Mouse (Mus musculus) limb, embryonic 12.5 days (tissue): ENCODE results near the gene Efcab2. TPM values are rescaled to one million over a fixed set of nuclear protein-coding genes. Genes with fewer than 3 reads are reported as not detected.
"Not testable (repeated sequence)": the region's sequence is repeated elsewhere in the genome, so short reads cannot be mapped to it uniquely, and the experiment has no call there.

ENCODE experiments used
- ATAC-seq: fragments of 200-750 bp; cut with Nextera tagmentation; 2 replicates; pipeline ENCODE4 v1.8.0; 2017; ENCODE audit warnings: low read depth, moderate TSS enrichment; ENCODE audit not compliant: insufficient number of reproducible peaks, insufficient read depth, low FRiP score, low TSS enrichment
- H3K27ac ChIP-seq: fragments of 300-500 bp; sonication (generic); 2 replicates; pipeline ENCODE4 v1.5.1; 2016; ENCODE audit warnings: mild to moderate bottlenecking, moderate library complexity
- H3K27me3 ChIP-seq: fragments of 300-500 bp; sonication (generic); 2 replicates; pipeline ENCODE4 v1.6.1; 2016; ENCODE audit warnings: mild to moderate bottlenecking, moderate library complexity
- H3K36me3 ChIP-seq: fragments of 300-500 bp; sonication (generic); 2 replicates; pipeline ENCODE4 v1.6.1; 2016; ENCODE audit warnings: mild to moderate bottlenecking, moderate library complexity
- H3K4me1 ChIP-seq: fragments of 300-500 bp; sonication (generic); replicated peaks from 2 replicates; pipeline ENCODE4 v1.6.1; 2016
- H3K4me2 ChIP-seq: fragments of 300-500 bp; sonication (generic); 2 replicates; pipeline ENCODE4 v1.6.1; 2016; ENCODE audit warnings: mild to moderate bottlenecking, moderate library complexity
- H3K4me3 ChIP-seq: fragments of 300-500 bp; sonication (generic); replicated peaks from 2 replicates; pipeline ENCODE4 v1.5.1; 2016; ENCODE audit warnings: mild to moderate bottlenecking
- H3K9ac ChIP-seq: fragments of 300-500 bp; sonication (generic); replicated peaks from 2 replicates; pipeline ENCODE4 v1.6.1; 2016; ENCODE audit warnings: mild to moderate bottlenecking, moderate library complexity
- H3K9me3 ChIP-seq: fragments of 300-500 bp; sonication (generic); 2 replicates; pipeline ENCODE4 v1.6.1; 2016; ENCODE audit warnings: mild to moderate bottlenecking, moderate library complexity
- WGBS: fragments of 180-500 bp; shearing (Covaris S2); methylation state at CpG from one replicate; pipeline ENCODE4 v1.1.7; 2016; 5-methylcytosine and 5-hydroxymethylcytosine counted together
- polyA plus RNA-seq: library from polyadenylated mRNA; unstranded; fragments of >200 nt; fragmentation: Nextera tagmentation; extraction: Ambion mirVana; gene quantifications from 2 replicates; pipeline ENCODE4 v1.2.1, GENCODE M21; 2016

Efcab2 gene
- polyA plus RNA-seq, 1 experiment from 2014 or later = 7.1 TPM

DNA sequence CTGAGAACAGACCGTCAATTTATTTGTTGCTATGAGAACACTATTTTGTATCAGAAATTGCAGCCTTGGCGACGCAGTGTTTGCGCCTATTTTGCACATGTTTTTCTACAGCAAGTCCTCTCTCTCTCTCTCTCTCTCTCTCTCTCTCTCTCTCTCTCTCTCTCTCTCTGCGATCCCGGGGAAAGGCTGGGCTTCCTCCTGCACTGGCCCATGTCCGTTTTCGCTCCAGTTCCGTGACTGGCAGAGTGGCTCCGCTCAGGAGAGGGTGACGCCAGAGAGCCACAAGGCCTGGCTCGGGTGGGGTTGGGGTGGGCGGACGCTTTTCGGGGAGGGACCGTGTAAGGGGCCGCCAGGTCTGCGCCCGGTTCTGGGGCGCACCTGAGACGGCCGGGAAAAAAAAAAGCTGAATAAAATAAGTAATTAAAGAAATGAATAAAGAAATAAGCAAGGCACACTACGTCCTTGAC is 407 bp upstream of the Efcab2 start:
- Histone ChIP-seq H3K4me2 (peak overlapping the region; percentile 62), H3K4me1 (peaks cover 5% of the 10 kb centered on the region; the same call in 1 of the 2 replicates), H3K36me3 (no peaks in the 10 kb centered on the region), H3K27me3 (no peaks in the 10 kb centered on the region), H3K27ac (peak overlapping the region; percentile 100), H3K4me3 (peak overlapping the region; percentile 66), H3K9me3 (no peaks in the 10 kb centered on the region), H3K9ac (peak overlapping the region; percentile 92)
- 1% methylated on average over 23 of the region's 23 CpGs for WGBS
- peak; percentile 69 for ATAC-seq

DNA sequence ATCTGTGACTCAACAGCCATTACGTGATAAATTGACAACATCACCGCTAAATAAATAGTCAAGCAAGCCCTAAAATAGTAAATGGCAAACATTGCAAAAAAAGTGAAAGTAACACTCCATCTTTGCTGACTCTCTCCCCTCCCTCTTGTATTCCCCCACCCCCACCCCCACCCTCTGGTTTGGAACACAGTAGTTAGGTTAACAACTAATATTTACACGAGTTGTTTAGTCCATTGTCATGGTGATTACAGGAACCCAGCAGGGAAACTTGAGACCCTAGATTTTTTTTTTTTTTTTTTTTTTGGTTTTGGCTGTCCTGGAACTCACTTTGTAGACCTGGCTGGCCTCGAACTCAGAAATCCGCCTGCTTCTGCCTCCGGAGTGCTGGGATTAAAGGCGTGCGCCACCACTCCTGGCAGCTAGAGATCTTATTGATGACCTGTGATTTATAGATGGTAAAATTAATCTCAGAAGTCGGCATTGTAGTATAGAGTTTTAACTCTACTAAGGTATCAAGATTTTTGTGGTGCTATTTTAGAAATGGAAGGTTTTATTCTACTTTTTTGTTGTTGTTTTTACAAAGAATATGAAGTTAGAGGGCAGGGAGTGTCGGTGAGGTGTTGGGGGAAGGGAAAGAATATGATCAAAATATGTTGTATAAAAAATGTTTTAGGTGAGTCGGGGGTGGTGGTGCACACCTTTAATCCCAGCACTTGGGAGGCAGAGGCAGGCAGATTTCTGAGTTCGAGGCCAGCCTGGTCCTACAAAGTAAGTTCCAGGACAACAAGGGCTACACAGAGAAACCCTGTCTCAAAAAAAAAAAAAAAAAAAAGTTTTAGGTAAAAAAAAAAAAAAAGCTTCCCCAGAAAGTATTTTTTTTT is 1.1 kb downstream of the Efcab2 start:
- Histone ChIP-seq H3K36me3 (no peaks in the 10 kb centered on the region), H3K9me3 (no peaks in the 10 kb centered on the region), H3K27ac (peak overlapping the region; percentile 100), H3K4me1 (no peaks in the 10 kb centered on the region), H3K9ac (peak overlapping the region; percentile 92; the same call in 1 of the 2 replicates), H3K27me3 (no peaks in the 10 kb centered on the region), H3K4me3 (peak overlapping the region; percentile 66), H3K4me2 (peak overlapping the region; percentile 62)
- ATAC-seq = 0 out of 2 replicates have a peak, but pooled peaks have one; percentile 10
- 61% methylated on average over 12 of the region's 12 CpGs for WGBS

DNA sequence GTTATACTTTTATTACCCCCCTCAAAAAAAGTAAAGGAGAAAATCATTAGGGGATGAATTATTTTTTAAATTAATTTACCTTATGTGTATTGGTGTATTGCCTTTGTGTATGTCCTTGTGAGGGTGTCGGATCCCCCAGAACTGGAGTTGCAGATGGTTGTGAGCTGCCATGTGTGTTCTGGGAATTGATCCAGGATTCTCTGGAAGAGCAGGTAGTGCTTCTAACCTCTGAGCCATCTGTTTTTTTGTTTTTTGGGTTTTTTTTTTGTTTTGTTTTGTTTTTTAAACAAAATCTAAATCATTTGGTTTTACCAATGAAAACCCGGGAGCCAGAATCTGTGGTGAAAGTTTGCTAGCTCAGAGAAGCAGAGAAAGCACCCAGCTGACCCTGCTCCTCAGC is 1.8 kb downstream of the Efcab2 start:
- H3K4me3 ChIP-seq = no peak overlapping the region
- H3K4me1 ChIP-seq = no peaks in the 10 kb centered on the region
- no peak overlapping the region for H3K4me2 ChIP-seq
- H3K27me3 ChIP-seq = no peaks in the 10 kb centered on the region
- H3K27ac ChIP-seq = no peak overlapping the region
- no peak for ATAC-seq
- 85% methylated on average over 2 of the region's 2 CpGs for WGBS
- no peaks in the 10 kb centered on the region for H3K9me3 ChIP-seq
- H3K9ac ChIP-seq = no peak overlapping the region
- no peaks in the 10 kb centered on the region for H3K36me3 ChIP-seq

DNA sequence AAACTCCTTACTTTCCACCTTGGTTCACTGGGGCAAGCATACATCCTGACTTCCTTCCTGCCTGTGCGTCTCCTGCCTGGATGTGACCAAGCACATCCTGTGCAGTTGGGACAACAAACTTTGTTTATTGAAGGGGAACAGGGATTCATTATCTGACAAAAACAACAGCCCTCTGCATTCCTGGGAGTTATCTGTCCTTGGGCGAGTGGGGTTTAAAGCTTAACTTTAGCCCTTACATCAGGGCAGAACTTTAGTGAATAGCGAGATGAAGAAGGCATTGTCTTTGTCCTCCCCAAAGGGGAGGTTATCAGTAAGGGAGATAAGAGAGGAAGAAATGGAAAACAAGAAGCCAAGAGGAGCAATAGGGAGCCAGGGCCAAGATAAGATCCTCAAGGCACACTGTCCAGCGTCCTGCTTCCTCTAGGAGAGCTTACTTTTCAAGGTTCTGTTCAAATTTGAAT is 3.0 kb downstream of the Efcab2 start:
- Histone ChIP-seq H3K27ac (no peak overlapping the region), H3K4me2 (no peak overlapping the region), H3K36me3 (no peaks in the 10 kb centered on the region), H3K9ac (no peak overlapping the region), H3K27me3 (no peaks in the 10 kb centered on the region), H3K4me3 (no peak overlapping the region), H3K9me3 (no peaks in the 10 kb centered on the region), H3K4me1 (peaks cover 4% of the 10 kb centered on the region; the same call in 1 of the 2 replicates)
- 72% methylated on average over 4 of the region's 4 CpGs for WGBS
- ATAC-seq = no peak

DNA sequence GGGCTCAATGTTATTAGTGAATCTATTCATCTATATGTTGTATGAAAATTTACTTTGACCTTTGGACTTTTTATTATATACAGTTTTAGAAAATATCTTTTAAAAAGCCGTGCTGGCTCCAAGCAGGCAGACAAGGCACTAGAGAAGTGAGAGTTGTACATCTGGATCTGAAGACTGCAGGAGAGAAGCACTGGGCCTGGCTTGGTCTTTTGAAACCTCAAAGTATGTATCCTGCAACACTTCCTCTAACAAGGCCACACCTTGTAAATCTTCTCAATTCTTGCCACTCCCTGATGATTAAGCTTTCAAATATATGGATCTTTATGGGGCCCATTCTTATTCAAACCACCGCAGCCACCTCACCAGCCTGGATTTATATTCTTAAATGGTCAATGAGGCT is 7.5 kb downstream of the Efcab2 start:
- H3K4me1 ChIP-seq = peaks cover 15% of the 10 kb centered on the region; the same call in 1 of the 2 replicates
- not testable (repeated sequence) for ATAC-seq, H3K9ac ChIP-seq, H3K36me3 ChIP-seq, H3K4me3 ChIP-seq, H3K4me2 ChIP-seq, H3K27me3 ChIP-seq, H3K9me3 ChIP-seq, H3K27ac ChIP-seq
- 75% methylated on average over 2 of the region's 2 CpGs for WGBS

DNA sequence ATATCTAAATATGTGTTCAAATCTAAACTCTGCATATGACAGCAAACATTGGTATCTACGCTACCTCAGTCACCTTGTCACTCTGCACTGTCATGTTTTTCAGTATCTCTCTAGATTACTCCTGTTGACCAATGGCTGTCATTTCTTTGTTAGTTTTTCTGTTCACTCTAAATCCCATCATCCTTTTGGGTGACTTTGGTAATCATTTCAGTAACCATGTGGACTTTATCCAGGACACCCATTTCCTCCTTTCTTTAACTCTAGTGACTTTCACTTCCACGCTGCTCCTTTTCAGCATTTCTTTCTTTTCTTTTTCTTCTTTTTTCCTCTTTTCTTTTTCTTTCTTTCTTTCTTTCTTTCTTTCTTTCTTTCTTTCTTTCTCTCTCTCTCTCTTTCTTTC is 13.7 kb downstream of the Efcab2 start:
- Histone ChIP-seq H3K9me3 (no peaks in the 10 kb centered on the region), H3K4me2 (no peak overlapping the region), H3K27me3 (no peaks in the 10 kb centered on the region), H3K27ac (no peak overlapping the region), H3K9ac (no peak overlapping the region), H3K4me1 (peaks cover 12% of the 10 kb centered on the region; the same call in 1 of the 2 replicates), H3K36me3 (no peaks in the 10 kb centered on the region), H3K4me3 (no peak overlapping the region)
- 92% methylated on average over 2 of the region's 2 CpGs for WGBS
- no peak for ATAC-seq

DNA sequence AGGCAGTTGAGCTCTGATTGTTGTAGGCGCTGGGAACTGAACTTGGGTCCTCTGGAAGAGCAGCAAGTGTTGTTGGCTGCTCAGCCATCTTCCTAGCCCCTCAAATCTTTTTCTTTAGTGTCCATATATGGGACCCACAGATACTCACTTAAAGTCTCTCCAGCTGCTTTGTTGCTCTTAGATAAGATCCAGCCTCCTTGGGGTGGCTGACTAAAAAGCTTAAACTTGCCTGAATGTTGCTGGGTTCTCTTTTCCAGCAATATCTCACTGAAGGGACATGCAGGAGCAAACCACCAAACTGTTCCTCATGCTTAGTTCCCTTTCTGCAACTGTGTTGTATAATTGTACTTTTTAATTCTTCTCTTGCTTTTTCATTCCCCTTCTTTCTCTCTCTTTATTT is 17.8 kb downstream of the Efcab2 start:
- ATAC-seq = no peak
- Histone ChIP-seq H3K4me3 (no peak overlapping the region), H3K9ac (no peak overlapping the region), H3K27ac (no peak overlapping the region), H3K9me3 (no peaks in the 10 kb centered on the region), H3K4me2 (no peak overlapping the region), H3K27me3 (no peaks in the 10 kb centered on the region), H3K4me1 (no peaks in the 10 kb centered on the region), H3K36me3 (no peaks in the 10 kb centered on the region)
- 95% methylated on average over 1 of the region's 1 CpGs for WGBS

DNA sequence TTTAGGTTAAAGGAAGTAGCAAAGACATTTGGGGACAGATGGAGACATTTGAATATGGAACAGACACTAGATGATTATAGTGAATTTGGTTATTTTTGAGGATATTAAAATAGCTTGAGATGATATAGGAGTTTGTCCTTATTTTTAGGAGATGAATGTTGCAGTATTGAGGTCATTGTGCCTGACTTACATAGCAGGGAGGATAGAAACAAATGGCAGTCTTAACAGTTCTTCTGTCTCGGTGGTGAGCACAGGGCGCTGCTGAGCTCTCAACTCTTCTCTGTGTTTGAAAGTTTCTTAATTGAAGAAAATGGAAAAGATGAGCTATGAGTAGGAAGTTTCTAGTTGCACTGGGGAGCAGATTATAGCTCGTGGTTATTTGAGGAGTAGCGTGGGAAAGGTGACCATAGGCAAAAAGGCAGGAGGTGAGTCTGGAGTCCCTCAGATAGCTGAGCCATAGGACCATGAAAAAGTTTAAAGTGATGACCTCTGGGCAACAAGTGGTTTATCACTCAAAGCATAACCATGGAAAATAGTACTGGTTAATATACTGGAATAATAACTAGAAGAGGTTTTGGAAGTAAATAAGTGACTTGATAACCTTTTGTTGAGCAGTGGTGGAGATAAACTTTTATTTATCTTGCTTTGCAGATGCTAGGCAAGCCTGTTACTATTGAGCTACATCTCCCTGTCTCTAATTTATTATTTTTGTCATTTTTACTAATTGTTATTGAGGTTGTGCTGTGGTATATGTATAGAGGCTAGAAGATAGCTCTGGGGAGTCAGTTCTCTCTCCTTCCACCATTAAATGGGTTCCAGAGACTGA is 25.9 kb downstream of the Efcab2 start:
- no peak overlapping the region for H3K4me3 ChIP-seq
- 76% methylated on average over 4 of the region's 4 CpGs for WGBS
- no peak for ATAC-seq

DNA sequence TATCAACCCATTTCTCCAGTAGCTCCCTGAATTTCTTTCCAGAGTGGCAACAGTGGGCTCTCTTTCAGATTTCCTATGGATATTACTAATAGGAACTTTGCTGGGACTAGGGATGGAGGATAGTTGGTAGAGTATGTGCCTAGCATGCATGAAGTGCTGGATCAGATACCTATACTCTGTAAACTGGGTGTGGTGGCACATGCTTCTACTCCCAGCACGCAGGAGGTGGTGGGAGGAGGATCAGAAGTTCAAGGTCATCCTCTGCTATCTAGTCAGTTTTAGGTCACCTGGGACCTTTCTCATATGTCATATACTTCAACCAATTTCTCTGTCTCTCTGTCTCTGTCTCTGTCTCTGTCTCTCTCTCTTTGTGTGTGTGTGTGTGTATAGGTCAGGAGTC is 27.7 kb downstream of the Efcab2 start:
- 91% methylated on average over 1 of the region's 1 CpGs for WGBS
- ATAC-seq = no peak
- H3K36me3 ChIP-seq = no peaks in the 10 kb centered on the region

More for the DNA sequence above, 25.9 kb downstream of the Efcab2 start:
- no peak overlapping the region for H3K4me2 ChIP-seq
- H3K9me3 ChIP-seq = no peaks in the 10 kb centered on the region
- no peak overlapping the region for H3K27ac ChIP-seq
- no peaks in the 10 kb centered on the region for H3K36me3 ChIP-seq
- no peak overlapping the region for H3K9ac ChIP-seq
- H3K27me3 ChIP-seq = no peaks in the 10 kb centered on the region
- H3K4me1 ChIP-seq = no peaks in the 10 kb centered on the region

DNA sequence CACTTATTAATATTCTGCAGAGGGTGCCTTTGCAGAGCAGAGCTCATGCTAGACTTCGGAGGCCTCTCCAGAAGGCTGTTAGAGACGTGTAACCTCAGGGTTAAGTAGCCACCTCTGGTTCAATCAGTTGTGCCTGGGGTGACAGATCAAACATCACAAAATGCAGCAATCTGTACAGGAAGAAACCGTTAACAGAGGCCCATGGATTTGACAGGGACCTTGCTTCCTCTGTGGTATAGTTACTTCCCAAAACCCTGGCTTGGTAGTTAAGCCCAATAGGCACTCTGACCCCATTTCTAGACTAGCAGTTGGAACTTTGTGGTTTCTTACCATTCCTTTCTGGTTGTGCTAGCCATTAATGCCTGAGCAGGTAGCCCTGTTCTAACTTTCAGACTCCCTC is 38.5 kb downstream of the Efcab2 start:
- H3K9me3 ChIP-seq = no peaks in the 10 kb centered on the region
- no peaks in the 10 kb centered on the region for H3K4me1 ChIP-seq
- no peak overlapping the region for H3K4me2 ChIP-seq
- H3K27ac ChIP-seq = no peak overlapping the region
- no peaks in the 10 kb centered on the region for H3K27me3 ChIP-seq
- H3K9ac ChIP-seq = no peak overlapping the region
- no peaks in the 10 kb centered on the region for H3K36me3 ChIP-seq
- H3K4me3 ChIP-seq = no peak overlapping the region
- no peak for ATAC-seq
- WGBS = 47% methylated on average over 3 of the region's 3 CpGs

More for the DNA sequence above, 27.7 kb downstream of the Efcab2 start:
- no peak overlapping the region for H3K9ac ChIP-seq
- no peak overlapping the region for H3K4me2 ChIP-seq
- no peak overlapping the region for H3K4me3 ChIP-seq
- no peaks in the 10 kb centered on the region for H3K4me1 ChIP-seq
- no peak overlapping the region for H3K27ac ChIP-seq
- no peaks in the 10 kb centered on the region for H3K9me3 ChIP-seq
- H3K27me3 ChIP-seq = no peaks in the 10 kb centered on the region

DNA sequence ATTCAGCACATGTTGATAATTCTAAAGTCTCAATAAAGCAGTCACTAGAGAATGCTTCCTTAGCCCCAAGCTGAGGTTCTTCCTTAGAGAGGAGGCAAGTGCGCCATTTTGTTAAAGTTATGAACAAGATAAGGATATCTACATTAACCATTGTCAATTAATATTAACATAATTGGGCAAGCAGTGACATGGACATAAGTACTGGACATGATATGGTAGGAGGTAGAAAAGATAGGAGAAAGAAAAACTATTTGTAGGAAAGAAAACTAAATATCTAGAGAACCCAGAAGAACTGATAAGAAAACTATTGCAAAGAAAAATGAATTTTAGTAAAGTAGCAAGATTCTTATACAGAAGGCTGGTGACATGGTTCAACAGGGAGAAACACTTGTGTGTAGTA is 41.2 kb downstream of the Efcab2 start:
- Histone ChIP-seq H3K9ac (no peak overlapping the region), H3K9me3 (no peaks in the 10 kb centered on the region), H3K27ac (no peak overlapping the region), H3K4me3 (no peak overlapping the region), H3K27me3 (no peaks in the 10 kb centered on the region), H3K4me1 (no peaks in the 10 kb centered on the region), H3K36me3 (no peaks in the 10 kb centered on the region), H3K4me2 (no peak overlapping the region)
- no peak for ATAC-seq
- WGBS = 96% methylated on average over 1 of the region's 1 CpGs
